Mouse (Mus musculus) kidney, adult 2 months (tissue): ENCODE measurements around the gene Nadk2.

ENCODE experiments used
- CTCF ChIP-seq: fragments of 200-500 bp; conservative IDR thresholded peaks from 2 replicates; pipeline ENCODE4 v1.5.1; 2011; ENCODE audit warnings: low read depth, mild to moderate bottlenecking, control low read depth, low read length, moderate library complexity, mixed read lengths; ENCODE audit not compliant: insufficient read depth, insufficient read length
- POLR2A ChIP-seq: fragments of 200-500 bp; IDR thresholded peaks from one replicate; pipeline ENCODE4 v1.6.1; 2011; ENCODE audit warnings: low read depth, low read length, control low read depth

DNA sequence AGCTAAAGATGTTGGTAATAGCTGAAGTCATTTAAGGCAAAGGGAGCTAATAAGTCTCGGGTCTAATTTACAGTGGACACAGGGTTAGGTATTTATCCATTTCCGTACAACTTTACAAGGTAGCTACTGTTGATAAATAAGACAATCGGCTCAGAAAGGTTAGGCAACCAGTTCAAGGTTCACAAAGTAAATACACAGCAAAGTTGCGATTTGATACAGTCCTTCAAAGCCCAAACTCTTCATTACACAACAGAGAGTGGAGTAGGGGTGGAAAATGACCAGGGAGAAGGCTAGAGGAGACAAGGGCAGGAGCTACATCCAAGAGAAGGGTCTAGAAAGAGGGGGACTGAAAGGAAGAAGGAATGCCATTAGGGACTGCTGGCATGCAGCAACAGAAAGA is 2.2 kb upstream of the Nadk2 start:
- TF ChIP-seq POLR2A (no peak), CTCF (no peak)
